Mouse (Mus musculus) spleen, adult 2 months (tissue): ENCODE results near the gene Edc3.

Source experiments
- CTCF ChIP-seq: fragments of 200-500 bp; IDR thresholded peaks from 2 replicates; pipeline ENCODE4 v1.5.1; 2011; ENCODE audit warnings: mild to moderate bottlenecking, inconsistent platforms; ENCODE audit not compliant: insufficient read depth, insufficient read length, insufficient replicate concordance; ENCODE audit errors: extremely low read depth
- POLR2A ChIP-seq: fragments of 200-500 bp; IDR thresholded peaks from 2 replicates; pipeline ENCODE4 v1.6.1; 2011; ENCODE audit warnings: low read depth, low read length, inconsistent platforms

DNA sequence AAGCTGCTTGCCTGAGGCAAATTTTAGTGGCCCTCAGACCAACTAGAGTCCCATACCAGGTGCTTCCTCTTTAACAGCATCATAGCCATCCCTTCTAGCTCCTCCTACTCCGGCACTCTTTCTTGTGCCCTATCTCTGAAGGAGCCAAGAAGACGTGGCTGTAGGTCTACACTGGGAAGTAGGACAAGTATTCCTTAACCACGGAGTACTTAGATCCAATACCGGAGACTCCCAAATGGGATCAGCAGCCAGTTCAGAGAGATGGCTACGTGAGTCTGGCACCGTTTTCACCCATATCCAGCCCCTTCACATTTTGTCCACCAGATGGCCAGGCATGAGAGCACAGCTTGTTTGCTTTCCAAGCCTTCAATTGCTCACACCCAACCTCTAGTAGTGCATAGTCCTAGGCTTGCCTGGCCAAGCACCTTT, 54.2 kb downstream of the Edc3 start:
- TF ChIP-seq CTCF (peak; percentile 34; the same call in 1 of the 2 replicates), POLR2A (no peak)
